Mouse (Mus musculus) neural tube, embryonic 10.5 days (tissue): ENCODE results near the gene Gdf2.

Source experiments
- DNase-seq: peaks from one replicate; pipeline ENCODE4 v3.0.0-alpha.2; 2017; ENCODE audit warnings: low spot score; ENCODE audit errors: extremely low spot score

The Gdf2 gene

DNA sequence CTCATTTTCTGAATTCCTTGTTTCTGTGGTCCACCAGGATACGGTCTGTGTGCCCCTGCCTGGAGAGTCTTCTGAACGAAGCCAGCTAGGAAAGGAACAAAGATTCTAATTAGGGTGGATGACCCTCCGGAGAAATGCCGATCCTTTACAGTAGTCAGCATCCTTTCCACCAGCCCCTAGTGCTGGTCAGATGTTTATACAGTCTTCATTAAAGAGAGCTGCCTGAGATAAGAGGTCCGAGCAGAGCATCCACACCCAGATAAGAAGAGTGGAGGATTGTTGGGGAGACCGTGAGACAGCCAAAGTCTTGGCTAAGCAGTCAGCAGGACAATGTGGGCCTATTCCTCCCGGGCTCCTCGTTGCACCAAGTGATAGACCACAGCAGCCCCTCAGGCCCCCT is at the start of gene Gdf2:
Gdf2 (plus strand) TSS at position 301 of the 400 bp plus-strand sequence.
- DNase-seq: no peak

DNA sequence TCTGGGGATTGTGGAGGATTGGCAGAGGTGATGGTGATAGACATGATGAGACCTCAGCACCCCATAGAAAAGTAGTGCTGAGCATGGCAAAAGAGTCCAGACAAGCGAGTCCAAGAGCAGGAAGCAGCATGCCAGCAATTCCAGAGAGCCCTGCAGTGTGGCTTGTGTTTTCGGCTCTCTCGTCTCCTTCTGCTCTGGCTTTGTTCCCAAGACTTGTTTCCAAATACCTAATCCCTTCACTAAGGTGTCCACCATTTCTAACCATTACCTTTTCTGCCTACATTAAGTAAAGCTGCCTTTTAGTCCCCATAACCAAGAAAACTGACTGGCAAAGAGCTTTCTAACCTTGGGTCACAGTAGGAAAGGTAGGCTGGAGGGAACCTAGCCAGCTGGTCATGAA is 49.3 kb upstream of the Gdf2 start:
- DNase-seq: no peak

DNA sequence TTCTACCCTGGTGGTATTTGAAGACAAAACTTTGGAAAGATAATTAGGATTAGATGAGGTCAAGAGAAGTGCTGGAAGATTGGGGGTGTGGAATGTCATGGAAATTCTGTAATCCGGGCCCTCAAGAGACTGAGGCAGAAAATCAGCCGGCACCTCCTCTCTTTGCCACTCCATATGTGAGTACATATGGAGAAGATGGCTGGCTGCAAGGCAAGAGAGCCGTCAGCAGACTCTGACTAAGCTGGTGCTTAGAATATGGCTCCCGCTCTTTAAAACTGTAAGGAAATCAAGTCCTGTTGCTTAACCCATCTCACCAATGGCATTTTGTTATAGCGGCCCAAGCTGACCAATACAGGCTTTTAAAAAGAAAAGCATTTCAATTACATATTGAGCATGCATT is 45.1 kb upstream of the Gdf2 start:
- DNase-seq: no peak

GRCm38 (mm10) chr14:33896628-33897300 is 44.1 kb upstream of the Gdf2 start:
- peak; percentile 64 for DNase-seq

DNA sequence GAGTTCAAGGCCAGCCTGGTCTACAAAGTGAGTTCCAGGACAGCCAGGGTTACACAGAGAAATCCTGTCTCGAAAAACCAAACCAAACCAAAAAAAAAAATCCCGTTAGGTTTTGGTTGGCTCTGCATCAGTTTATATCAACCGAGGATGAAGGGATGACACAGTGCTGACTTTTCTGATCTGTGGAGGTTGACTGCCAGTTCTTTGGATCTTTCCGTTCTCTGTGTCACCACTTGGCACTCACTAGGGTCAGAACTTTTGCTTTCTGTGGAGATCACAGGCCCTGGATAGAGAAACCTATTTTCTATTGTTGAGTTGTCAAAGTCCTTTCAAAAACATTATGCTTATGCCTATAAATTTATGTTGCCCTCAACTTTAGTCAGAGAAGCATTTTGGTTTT is 38.1 kb upstream of the Gdf2 start:
- DNase-seq: no peak

GRCm38 (mm10) chr14:33903199-33903598 is 37.6 kb upstream of the Gdf2 start:
- no peak for DNase-seq

GRCm38 (mm10) chr14:33904851-33905250 is 36.0 kb upstream of the Gdf2 start:
- no peak for DNase-seq

GRCm38 (mm10) chr14:33913727-33914126 is 27.1 kb upstream of the Gdf2 start:
- peak; percentile 52 for DNase-seq

GRCm38 (mm10) chr14:33914206-33914605 is 26.6 kb upstream of the Gdf2 start:
- DNase-seq: no peak

DNA sequence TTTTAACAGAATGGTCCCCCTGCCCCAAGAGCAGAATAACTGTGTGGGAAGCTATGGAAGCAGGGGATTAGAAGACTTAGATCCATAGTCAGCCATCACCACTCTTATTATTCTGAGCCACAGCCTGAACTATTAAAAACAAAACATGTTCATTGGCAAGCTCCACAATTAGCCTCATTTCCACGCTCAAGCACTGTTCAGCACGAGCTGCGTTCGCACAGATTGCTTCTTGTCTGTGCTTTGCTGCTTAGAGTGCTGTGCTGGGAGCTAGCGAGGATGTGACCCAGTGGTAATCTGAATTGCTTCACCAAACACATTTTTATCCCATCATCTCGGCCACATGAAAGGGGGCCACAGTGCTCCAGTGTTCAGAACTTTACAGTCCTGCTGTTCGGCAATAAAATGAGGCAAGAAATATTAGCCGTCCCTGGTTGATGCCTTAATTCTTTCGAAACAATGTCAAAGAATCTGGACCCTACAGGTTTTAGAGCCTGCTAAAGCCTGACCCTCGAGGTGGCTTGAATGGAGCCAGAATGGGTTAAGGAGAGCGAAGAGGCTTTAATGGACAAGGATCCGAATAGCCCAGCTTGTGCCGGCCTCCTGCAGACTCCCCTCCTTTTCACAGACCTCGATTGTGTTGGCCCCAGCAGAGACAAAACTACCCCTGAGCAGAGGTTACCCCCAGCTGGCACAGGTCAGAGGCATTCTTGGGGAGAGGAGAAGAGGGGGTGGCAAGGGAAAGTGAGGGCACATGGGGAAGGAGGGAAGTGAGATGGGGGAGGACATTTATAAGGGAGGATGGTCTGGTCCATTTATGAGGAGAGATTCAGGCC is 19.9 kb upstream of the Gdf2 start:
- peak; percentile 48 for DNase-seq

DNA sequence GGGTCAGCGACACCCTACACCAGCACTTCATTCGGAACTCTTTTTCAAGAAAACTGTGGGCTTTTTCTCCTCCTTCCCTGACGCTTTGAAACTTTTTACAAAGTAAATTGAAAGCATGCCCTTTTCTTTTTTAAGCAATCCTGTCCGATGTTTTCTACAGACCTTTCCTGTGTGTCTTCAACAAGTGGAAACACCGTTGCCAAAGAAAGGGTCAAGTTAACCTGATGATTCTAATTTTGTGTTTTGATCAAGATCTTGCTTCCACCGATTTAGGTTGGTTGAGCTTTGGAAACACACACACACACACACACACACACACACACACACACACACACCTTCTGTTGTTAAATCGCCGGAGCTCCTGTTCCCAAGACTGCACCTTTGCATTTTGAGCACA is 18.1 kb upstream of the Gdf2 start:
- no peak for DNase-seq

DNA sequence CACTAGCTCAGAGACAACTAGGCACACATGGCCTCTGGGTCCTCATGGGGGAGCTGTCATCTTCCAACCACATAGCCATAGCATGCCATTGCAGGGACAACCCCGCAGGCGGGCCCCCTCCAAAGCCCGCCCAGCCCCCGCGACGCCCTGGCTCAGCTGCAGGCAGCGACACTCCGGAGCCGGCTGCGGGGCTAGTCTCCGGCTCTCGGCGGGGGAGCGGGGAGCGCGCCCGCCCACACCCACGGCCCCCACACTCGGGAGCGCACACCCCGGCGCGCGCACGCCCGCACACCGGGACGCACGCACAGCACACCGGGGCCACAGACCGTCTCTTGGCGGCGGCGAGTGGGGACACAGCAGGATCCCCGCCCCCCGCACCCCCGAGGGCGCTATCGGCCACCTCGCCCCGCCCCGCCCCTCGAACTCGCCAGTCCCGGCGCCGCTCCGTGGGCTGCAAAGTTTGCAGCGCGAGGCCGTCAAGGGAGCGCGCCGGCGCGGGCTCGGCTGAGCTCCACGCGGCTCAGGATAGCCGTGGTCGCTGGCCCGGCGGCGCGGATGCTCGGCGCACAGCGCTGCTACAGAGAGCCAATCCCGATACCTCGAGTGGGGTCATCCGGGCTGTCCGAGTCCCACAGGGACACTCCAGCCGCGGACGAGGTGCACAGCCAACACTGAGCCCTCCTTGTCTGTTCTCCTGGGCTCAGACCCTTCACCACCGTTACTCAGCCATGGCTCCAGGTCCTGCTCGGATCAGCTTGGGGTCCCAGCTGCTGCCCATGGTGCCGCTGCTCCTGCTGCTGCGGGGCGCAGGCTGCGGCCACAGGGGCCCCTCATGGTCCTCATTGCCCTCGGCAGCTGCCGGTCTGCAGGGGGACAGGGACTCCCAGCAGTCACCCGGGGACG is 17.4 kb upstream of the Gdf2 start, which contains the start of gene Gdf10:
Gdf10 (plus strand) TSS at position 420 of the 903 bp plus-strand sequence.
- peak; percentile 66 for DNase-seq

- DNase-seq: peak; percentile 24
These were observed 9.0 kb upstream of the Gdf2 start for GRCm38 (mm10) chr14:33931853-33932252.

DNA sequence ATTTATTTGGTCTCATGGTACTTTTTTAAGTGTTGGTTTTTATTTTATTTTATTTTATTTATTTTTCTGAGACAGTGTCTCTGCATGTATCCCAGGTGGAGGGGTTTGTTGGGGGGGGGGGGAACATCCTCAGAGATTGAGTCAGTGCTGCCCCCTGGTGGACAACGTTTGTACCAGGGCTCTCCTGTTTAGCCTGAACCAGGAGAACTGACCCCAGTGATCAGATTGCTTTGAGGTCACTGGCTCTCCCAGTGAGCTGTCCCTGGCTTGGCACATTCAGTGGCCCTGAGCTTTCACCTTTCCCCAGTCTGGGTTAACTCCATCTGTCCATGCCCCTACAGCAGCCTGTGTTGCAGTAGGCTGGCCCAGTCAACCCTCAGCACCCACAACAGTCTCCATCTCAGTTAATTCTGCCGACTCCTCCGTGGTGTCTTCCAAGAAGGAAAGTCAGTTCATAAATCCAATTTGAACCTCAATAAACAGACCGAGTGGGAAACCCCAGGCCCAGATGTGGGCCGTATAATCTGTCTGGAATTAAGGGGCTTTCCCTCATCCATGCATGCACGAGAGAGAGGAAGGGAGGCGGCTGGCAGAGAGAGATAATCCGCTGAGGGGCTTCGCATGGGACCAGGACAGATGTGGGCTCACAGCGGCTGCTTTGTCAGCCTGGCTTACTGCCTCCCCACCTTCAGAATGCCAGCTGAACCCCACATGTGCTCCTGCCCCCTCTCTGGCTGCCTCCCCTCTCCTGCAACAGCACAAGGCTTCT is 7.7 kb upstream of the Gdf2 start:
- peak; percentile 63 for DNase-seq

GRCm38 (mm10) chr14:33933778-33934317 is 7.0 kb upstream of the Gdf2 start:
- DNase-seq: peak; percentile 69

DNA sequence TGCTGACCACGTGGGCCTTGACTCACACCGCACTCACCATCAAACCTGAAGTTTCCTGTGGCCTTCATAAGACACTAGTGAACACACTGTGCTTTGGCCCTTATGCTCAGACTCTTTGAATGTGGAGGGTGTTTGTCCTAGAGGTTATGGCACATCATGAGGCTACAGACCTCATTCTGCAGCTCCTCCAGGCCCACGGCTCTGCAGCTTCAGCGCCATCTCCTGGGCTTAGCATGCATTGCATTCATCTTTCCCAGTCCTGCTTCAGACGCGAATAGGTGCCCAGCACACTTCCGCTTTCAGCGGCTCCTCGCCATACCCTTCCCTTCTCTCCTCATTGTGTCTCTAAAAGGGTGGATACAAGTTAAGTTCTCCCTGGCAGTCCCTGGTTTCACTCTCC is 1.7 kb upstream of the Gdf2 start:
- DNase-seq: peak; percentile 82

GRCm38 (mm10) chr14:33942222-33942621 is 1.4 kb downstream of the Gdf2 start:
- no peak for DNase-seq

- DNase-seq: no peak
These were observed 5.3 kb downstream of the Gdf2 start for GRCm38 (mm10) chr14:33946125-33946524.

- no peak for DNase-seq
These were observed 11.6 kb downstream of the Gdf2 start for GRCm38 (mm10) chr14:33952233-33952981.

GRCm38 (mm10) chr14:33953761-33954160 is 12.9 kb downstream of the Gdf2 start, which contains the start of gene Rbp3:
TSS of gene Rbp3 (plus strand) at chr14:33954003.
- no peak for DNase-seq
